Mouse (Mus musculus) layer of hippocampus, postnatal 36 days (tissue): ENCODE results near the gene Gm5485. TPM values are rescaled to one million over a fixed set of nuclear protein-coding genes. Genes with fewer than 3 reads are reported as not detected.

Experiments
- DNase-seq, 2 experiments: peaks; one replicate each; pipeline ENCODE4 v3.0.0; 2022
- total RNA-seq, 2 experiments: library from RNA; stranded (reverse); gene quantifications; 2 replicates each; pipeline ENCODE4 v1.2.3; 2021

Gm5485 gene
- total RNA-seq: not detected

DNA sequence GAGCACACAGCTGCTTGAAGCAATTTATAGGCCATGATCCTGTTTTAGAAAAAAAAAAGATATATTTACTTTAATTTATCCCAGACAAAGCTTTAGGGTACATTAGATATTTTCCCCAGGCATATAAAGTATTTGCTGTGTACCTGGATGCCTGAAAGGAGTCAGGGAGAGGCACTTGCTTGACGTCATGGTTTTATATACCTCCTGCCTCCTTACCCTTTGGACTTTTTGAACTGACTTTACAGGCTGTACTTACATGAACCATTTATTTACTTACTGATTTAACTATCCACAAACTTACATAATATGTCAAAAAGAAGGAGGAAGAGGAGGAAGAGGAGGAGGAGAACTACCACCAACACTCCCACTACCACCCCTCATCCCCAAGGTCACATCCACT is at the start of gene Gm5485:
TSS of gene Gm5485 (minus strand) at position 171 of the 400 bp plus-strand sequence.
- DNase-seq: no peak

DNA sequence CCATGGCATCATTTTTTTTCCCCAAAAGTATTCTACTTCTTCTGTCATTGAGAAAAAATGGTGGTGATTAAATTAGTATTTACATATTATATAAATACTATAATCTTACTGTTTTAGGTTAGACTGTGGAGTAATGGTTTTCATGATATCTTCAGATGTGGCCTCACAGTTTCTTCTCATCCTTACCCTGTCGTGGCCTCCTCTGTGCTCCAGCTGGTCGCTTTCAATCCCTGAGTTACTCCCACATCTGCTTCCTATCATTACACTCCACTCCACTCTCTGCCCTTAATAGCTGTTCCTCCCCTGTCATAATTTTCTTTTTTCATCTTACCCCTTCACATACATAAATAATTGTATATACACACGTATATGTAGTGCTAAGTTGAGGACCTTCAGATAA is 41.0 kb upstream of the Gm5485 start:
- DNase-seq: no peak

DNA sequence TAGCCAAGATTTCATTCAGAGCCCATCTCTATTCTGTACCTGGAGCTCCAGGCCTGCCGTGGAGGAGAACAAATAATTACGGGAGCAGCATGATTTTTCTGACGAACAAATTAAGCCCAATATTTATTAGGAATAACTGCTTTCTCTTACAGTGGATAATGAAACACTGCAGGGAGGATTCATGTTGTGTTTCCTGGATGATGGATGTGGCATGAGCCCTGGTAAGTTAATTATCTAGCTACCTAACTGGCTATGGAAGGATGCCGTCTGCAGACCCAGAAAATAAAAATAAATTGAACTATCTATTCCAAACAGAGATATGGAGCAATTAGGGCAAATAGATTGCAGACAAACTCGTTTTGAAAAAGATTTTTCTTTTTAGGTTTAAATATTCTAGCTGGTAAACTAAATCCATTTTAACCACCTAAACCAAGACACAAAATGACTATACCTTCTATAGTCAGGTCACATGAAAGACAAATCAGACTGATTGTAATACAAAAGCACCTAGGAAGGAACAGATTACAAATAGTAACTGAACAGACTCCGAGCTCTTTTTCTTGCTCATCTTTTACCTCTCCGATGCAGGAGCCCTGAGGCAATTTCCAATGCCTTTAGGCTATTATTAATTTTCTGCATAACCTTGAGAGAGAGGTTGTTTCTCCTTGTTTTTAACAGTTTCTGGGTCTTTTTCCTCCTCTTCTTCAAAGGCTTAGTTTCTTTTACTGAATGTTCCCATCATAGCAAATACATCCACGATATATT is 34.1 kb upstream of the Gm5485 start:
- DNase-seq: no peak

DNA sequence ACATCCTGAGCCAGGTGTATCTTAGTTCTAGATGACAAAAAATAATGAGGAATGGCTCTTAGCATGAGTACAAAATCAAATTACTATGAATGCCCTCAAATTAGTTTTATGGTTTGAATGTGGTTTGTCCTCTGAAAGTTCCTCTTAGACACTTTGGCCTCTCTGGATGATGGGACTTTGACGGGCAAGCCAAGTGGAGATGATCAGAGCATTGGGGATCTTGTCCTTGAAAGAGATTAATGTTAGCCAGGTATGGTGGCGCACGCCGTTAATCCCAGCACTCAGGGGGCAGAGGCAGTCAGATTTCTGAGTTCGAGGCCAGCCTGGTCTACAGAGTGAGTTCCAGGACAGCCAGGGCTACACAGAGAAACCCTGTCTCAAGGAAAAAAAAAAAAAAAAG is 32.4 kb upstream of the Gm5485 start:
- DNase-seq: no peak

- no peak for DNase-seq
These were observed 25.3 kb upstream of the Gm5485 start for GRCm38 (mm10) chr16:48437476-48437875.

DNA sequence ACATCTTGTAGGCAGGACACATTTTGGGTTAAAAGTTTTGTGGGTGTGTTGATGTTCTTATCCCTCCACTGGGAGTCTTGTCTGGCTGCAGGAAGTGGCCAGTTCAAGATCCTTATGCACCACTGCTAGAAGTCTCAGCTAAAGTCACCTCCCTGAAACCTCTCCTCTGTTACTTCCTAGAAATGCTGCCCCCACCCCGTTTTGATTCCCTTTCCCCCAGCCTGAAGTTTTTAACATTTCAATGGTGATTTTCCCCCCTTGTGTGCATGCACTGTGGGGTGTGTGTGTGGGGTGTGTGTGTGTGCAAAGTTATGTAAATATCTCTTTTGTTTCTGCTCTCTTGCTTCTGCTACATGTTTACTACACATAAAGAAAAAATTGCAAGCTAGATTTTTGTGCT is 23.2 kb upstream of the Gm5485 start:
- DNase-seq: no peak

DNA sequence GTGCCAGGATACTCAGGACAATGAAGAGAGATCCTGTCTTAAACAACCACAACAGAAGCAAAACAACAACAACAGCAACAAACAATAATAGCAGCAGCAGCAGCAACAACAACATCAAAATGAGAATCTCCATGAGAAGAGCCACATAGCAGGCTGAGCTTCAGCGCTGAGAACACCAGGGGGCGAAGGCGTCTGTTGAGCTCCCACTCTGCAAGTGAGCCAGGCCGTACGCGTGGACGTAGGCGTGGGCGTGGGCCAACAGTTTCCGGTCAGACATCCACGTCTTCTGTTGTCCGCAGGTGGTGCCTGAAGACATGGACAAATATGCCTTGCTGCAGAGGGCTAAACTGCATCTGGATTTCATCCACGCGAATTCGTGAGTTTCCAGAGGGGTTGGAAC is 18.8 kb upstream of the Gm5485 start, which contains the start of gene Morc1:
TSS of gene Morc1 (plus strand) at position 211 of the 400 bp plus-strand sequence.
- DNase-seq: peak in 1 of 2 experiments; percentile 4

DNA sequence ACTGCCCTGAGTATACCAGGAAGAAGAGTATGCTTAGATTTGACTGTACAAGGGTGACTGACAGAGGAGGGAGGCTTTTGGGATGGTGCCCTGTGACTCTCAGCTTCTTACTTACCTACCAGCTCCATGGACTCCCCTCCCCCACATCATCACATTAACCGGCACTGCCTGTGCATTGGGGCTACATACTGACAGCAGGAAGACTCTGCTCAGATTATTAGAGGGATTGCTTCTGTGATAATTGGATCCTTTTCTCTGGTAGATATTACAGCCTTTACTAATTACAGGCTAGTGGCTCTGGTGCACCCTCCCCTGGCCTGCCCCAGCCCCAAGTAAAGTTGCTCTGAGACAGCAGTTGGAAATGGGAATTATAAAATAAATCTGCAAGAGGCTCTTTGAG is 17.2 kb upstream of the Gm5485 start:
- no peak for DNase-seq

- DNase-seq: no peak
These were observed 11.9 kb upstream of the Gm5485 start for GRCm38 (mm10) chr16:48424069-48424468.

DNA sequence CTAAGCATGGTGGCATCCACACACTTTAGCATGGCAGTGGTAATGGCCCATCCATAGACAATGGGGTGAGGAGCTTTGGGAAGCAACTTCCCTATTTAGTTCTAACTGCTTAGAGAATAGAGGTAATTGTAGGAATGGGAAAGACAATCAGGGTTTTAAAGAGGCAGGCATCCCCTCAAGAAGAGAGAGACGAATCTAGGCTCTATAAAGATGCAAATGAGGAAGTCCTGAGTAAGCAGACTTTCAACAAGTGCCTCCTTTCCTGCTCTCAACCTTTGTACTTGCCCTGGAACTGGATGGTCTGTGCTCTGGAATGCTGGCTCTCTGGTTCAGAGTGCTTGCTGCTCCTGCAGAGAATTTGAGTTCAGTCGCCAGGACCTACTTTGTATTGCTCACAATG is 10.3 kb upstream of the Gm5485 start:
- no peak for DNase-seq

DNA sequence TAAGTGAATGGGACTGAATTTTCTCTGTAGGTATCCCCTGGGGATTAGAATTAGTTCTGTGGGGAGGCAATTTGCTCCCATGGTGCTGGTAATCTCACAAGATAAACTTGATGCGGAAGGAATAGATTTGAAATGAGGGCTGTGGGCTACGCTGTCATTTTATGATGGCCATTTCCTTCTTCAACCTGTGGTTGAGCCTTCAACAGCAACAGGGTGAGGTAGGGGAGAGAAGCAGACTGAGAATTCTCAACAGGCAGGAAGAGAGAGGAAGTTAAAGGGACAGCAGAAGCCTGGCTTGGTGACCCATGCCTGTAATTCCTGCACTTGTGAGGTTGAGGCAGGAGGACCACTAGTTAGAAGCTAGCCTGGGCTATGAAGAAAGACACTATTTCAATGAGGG is 6.8 kb upstream of the Gm5485 start:
- no peak for DNase-seq

DNA sequence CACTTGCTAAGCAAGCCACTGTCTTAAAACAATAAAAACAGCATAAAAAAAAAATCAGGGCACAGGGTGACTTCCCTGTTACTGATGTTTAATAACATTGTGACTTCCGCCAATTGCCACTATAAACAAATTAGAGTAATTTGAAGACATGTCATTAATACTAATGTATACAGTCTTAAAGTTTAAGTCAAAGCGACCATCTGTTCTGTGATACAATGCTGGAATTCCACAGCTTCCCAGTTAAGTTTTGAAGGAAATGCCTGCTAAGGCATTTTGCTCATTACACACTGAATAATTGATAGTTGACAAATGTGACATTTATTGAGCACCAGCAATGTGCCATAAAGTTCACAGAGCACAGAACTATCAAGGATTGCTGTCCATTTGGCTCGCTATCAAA is 6.3 kb upstream of the Gm5485 start:
- DNase-seq: no peak

DNA sequence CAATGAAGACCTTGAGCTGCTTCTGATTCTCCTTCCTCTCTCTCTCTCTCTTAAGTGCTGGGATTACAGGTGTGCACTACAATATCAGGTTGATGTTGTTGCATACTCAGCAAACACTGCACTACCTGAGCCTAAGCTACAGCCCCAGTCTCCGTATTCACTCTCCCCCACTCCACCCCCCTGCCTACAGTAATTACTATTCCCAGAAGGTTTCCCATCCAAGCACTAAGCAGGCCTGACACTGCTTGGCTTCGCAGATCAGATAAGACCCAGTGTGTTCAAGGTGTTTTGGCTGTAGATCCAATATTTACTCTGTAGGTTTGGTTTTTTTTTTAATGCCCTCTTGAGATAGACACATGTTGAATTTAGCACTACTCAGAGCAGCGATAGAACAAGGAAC is 2.1 kb downstream of the Gm5485 start:
- no peak for DNase-seq

DNA sequence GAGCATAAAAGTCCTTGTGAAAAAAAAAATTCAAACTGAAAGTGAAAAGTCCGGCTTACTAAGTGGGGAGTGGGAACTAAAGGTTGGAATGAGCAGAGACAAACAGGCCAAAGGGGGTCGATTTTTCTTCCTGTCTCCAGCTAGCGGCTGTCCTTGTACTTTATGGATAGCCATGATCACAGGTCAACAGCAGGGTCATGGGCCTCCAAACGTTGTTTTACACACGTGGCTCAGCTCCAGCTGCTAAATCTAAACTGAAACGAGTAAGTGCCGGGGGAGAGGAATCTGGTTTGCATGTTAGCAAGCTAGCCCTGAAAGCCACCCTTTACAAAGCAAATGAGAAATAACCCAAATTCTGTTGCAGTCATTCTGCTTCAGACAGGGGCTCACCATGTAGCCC is 2.6 kb downstream of the Gm5485 start:
- no peak for DNase-seq

DNA sequence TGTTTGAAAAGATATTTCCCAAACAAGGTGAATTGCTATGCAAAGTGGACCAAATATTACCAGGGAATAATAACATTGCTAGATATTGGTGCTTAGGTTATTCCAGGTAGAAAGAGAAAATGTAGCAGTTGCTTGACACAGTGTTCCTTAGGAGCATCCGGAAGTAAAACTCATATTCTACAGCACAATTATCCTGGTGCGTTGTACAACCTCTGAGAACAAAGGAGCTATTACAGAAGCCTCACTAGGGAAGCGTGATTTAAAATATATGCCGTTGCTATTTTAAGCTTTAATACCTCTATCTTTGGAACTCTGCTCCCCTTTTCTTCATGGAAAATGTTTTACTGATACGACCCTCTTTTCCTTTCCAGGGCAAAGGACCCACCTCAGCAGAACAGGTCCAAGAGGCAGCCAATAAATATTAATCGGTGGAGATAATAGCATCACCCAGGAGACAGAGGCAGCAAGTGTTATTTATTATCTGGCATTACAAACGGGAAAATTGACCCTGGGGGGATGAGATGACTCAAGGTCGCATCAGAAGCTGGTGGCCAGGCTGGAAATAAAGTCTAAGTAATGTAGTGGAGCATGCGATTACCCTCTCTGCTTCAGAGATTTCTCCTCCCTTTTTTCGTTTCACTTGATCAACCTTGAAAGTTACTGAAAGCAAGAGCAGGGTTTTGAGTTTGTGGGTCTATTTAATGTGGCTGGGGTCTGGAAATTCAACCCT is 6.4 kb downstream of the Gm5485 start:
- no peak for DNase-seq

- DNase-seq: no peak
These were observed 8.2 kb downstream of the Gm5485 start for GRCm38 (mm10) chr16:48404009-48404408.

DNA sequence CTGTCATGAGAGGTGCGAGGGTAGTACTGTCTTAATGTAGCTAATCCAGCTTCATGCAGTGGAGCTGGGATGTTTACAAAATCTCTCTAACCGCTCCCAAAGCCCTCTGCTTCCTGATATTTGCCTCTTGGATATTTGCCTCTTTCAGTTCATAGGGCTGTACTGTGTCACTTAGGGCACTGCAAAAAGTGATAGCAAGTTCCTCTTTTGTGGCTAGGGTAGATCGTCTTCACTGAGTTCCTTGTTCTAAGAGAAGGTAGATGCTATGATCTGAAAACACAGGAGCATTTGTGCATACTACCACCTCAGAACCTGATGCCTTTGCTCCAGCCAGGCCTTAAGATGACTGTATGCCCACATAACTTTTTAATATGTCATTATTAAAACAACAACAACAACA is 8.8 kb downstream of the Gm5485 start:
- DNase-seq: no peak

GRCm38 (mm10) chr16:48402963-48403362 is 9.3 kb downstream of the Gm5485 start:
- no peak for DNase-seq

GRCm38 (mm10) chr16:48395278-48395677 is 16.9 kb downstream of the Gm5485 start:
- no peak for DNase-seq

DNA sequence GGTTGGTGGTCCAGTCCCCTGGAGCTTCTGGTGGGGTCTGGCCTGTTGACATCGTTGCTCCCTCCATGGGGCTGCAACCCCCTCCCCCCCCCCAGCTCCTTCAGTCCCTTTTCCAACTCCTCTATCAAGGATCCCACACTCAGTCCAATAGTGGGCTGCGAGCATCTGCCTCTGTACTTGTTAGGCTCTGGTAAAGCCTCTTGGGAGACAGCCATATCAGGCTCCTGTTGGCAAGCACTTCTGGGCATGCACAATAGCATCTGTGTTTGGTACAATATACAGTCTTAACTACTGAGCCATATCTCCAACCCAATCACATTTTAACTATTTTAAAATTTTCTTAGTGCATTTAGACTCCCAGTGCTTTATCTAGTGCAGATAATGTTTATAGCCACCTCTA is 25.2 kb downstream of the Gm5485 start:
- peak; percentile 32 to 41 for DNase-seq

DNA sequence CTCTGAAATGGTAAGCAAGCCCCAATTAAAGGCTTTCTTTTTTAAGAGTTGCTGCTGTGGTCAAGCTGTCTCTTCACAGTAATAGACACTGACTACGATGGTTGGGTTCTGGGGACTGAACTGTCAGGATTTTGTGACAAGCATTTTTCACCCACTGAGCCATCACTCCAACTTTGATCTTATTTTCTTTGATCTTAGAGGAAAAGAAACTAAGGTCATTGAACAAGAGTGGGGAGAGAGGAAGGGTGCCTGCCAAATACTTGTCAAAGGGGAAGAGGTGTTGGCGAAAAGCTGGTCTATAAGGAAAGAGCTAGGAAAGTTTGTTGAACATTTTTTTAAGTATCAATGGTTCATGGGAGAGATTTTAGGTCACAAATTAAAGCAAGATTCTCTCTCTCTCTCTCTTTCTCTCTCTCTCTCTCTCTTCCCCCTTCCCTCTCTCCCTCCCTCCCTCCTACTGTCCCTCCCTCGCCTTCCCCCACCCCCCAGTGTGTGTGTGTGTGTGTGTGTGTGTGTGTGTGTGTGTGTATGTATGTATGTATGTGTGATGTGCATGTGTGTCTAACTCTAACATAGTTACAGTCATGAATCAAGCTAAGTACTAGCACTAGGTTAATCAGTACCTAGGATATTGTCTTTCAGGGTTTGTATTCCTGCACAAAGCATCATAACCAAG is 28.5 kb downstream of the Gm5485 start:
- DNase-seq: no peak

DNA sequence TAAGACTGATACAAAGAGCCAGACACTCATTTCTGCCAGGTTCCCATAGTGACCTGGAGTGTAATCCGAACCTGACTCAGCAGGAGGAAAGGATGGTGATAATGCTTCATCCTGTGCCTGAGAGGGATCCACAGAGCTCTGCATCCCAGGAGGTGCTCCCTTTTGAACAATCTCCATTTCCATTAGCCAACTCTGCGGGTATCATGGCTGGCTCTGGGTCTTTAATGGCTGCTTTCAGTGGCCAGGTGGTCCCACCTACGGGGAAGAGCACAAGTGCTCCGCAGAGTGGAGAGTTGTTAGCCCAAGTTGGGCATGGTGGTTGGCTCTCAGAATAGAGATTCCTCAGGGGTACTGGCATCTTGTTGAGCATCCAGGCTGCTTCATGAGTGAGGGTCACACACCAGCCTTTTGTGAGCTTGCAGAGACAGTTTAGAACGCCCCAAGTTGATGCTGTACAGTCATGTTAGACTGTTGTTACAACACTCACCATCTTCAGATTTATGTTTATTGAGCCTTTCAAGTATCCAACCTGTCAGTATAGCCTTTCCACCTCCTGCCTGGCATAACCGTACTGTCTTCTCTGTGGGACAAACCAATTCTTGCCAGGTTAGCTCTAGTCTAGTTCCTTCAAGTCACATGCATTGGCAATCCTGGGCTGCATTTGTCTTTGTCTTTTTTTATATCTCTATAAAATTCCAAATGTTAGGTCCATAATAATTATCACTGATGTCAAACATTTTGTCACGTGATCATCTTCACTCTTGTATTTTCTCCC is 38.3 kb downstream of the Gm5485 start:
- DNase-seq: no peak

DNA sequence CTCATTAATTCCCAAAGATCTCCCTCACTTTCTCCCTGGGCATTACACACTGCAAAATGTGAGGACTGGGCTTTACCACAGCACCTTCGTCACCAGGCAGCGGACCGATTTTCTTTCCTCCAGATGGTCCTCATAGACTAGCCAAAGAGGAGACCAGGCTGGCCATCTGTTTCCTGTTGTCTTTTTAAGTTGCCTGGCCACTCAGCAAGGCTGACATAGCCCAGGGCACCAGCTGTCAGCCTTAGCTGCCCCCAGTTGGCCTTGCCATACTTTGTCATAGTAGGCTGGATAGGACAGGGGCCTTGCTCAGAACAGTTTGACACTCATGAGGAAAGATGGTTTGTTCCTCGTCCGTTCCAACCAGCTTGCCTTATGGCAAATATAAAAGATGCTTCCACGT is 39.8 kb downstream of the Gm5485 start:
- DNase-seq: no peak
